Mouse (Mus musculus) forebrain, embryonic 16.5 days (tissue): ENCODE data around the gene Itga9. TPM values are rescaled to one million over a fixed set of nuclear protein-coding genes. Genes with fewer than 3 reads are reported as not detected.

ENCODE experiments used
- ATAC-seq: fragments of 200-750 bp; cut with Nextera tagmentation; 2 replicates; pipeline ENCODE4 v1.8.0; 2017; ENCODE audit warnings: mild to moderate bottlenecking, moderate library complexity
- H3K27ac ChIP-seq: fragments of 300-500 bp; sonication (generic); 2 replicates; pipeline ENCODE4 v1.5.1; 2014; ENCODE audit warnings: low read length, control low read depth
- H3K27me3 ChIP-seq: fragments of 300-500 bp; sonication (generic); replicated peaks from 2 replicates; pipeline ENCODE4 v1.6.1; 2014; ENCODE audit warnings: low read length; ENCODE audit not compliant: control insufficient read depth, insufficient read depth
- H3K36me3 ChIP-seq: fragments of 300-500 bp; sonication (generic); 2 replicates; pipeline ENCODE4 v1.6.1; 2014; ENCODE audit not compliant: control insufficient read depth, insufficient read depth
- H3K4me1 ChIP-seq: fragments of 300-500 bp; sonication (generic); replicated peaks from 2 replicates; pipeline ENCODE4 v1.6.1; 2014; ENCODE audit warnings: low read length; ENCODE audit not compliant: control insufficient read depth, insufficient read depth
- H3K4me2 ChIP-seq: fragments of 300-500 bp; sonication (generic); 2 replicates; pipeline ENCODE4 v1.6.1; 2014; ENCODE audit warnings: mild to moderate bottlenecking, low read length, control low read depth
- H3K4me3 ChIP-seq: fragments of 300-500 bp; sonication (generic); replicated peaks from 2 replicates; pipeline ENCODE4 v1.5.1; 2014; ENCODE audit warnings: mild to moderate bottlenecking, low read length, control low read depth
- H3K9ac ChIP-seq: fragments of 300-500 bp; sonication (generic); replicated peaks from 2 replicates; pipeline ENCODE4 v1.6.1; 2014; ENCODE audit warnings: low read depth, low read length, control low read depth
- H3K9me3 ChIP-seq: fragments of 300-500 bp; sonication (generic); 2 replicates; pipeline ENCODE4 v1.6.1; 2016; ENCODE audit warnings: low read length; ENCODE audit not compliant: control insufficient read depth
- WGBS: fragments of 180-500 bp; shearing (Covaris S2); extraction: QIAGEN DNeasy Blood & Tissue Kit; methylation state at CpG from one replicate; pipeline ENCODE4 v1.1.7; 2014; 5-methylcytosine and 5-hydroxymethylcytosine counted together
- polyA plus RNA-seq: library from polyadenylated mRNA; unstranded; fragments of >200 nt; fragmentation: Nextera tagmentation; extraction: Ambion mirVana; gene quantifications from 2 replicates; pipeline ENCODE4 v1.2.1, GENCODE M21; 2015

Itga9 gene
- polyA plus RNA-seq, 1 experiment from 2014 or later: 1.2 TPM

DNA sequence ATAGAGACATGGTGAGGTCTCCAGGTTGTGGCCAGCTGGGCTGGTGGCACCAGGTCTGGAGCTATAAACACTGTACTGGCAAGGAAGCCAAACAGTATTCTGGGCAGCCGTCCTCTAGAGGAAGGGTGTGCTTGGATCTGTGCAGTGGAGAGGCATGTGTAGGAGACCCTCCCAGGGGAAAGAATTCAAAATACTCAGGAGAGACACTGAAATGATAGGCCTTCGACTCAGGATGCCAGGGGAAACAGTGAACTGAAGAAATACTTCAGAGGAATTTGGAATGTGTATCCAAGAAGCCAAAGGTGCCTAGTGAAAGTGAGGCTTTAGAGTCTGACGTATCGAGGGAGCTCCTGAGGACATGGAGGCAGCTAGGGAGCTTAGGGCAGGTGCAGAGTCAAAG lies 343.2 kb downstream of the Itga9 start:
- WGBS: 85% methylated on average over 4 of the region's 4 CpGs

DNA sequence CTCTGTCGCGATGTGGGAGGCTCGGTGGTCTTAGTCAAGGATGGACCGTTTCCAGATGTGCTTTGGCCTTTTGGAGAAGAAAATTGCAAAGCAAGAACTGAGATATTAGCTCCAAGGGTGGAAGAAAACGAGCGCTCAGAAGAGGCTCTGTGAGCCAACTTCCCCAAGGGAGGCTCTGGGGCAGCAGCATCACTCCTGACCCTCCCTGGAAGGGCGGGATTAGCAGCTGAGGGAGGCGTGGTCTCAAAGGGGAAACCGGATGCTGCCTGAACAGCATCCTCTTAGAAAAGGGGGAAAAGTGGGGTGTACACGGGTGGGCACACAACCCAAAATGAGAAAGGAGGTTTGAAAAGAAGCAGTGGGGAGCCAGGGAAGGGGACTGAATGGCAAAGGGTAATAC lies 343.6 kb downstream of the Itga9 start:
- no peak for ATAC-seq
- no peak overlapping the region for H3K27ac ChIP-seq
- H3K4me2 ChIP-seq: no peak overlapping the region
- 76% methylated on average over 10 of the region's 10 CpGs for WGBS
- H3K36me3 ChIP-seq: no peaks in the 10 kb centered on the region
- no peaks in the 10 kb centered on the region for H3K27me3 ChIP-seq
- H3K9ac ChIP-seq: no peak overlapping the region
- H3K4me1 ChIP-seq: no peaks in the 10 kb centered on the region
- H3K4me3 ChIP-seq: no peak overlapping the region
- no peaks in the 10 kb centered on the region for H3K9me3 ChIP-seq

More for the DNA sequence above, 343.2 kb downstream of the Itga9 start:
- H3K36me3 ChIP-seq: no peaks in the 10 kb centered on the region
- H3K4me2 ChIP-seq: no peak overlapping the region
- ATAC-seq: no peak
- H3K9ac ChIP-seq: no peak overlapping the region
- H3K9me3 ChIP-seq: no peaks in the 10 kb centered on the region
- no peak overlapping the region for H3K4me3 ChIP-seq
- H3K27ac ChIP-seq: no peak overlapping the region
- no peaks in the 10 kb centered on the region for H3K27me3 ChIP-seq
- H3K4me1 ChIP-seq: no peaks in the 10 kb centered on the region

Other genes starting within 250 kb of the Itga9 start
- gene Eomes, start 128.5 kb upstream of the Itga9 start, polyA plus RNA-seq: 18.0 and 24.4 TPM in 2 replicates
- gene Golga4, start 100.4 kb upstream of the Itga9 start, polyA plus RNA-seq: 51.3 and 57.4 TPM in 2 replicates